Mouse (Mus musculus) forebrain, embryonic 16.5 days (tissue): ENCODE results near the gene Psmb2. TPM values are rescaled to one million over a fixed set of nuclear protein-coding genes. Genes with fewer than 3 reads are reported as not detected.
A peak's percentile ranks its signal among the peaks of the same experiment; 100 is the strongest.

ENCODE experiments used
- ATAC-seq: fragments of 200-750 bp; cut with Nextera tagmentation; 2 replicates; pipeline ENCODE4 v1.8.0; 2017; ENCODE audit warnings: mild to moderate bottlenecking, moderate library complexity
- H3K27ac ChIP-seq: fragments of 300-500 bp; sonication (generic); 2 replicates; pipeline ENCODE4 v1.5.1; 2014; ENCODE audit warnings: low read length, control low read depth
- H3K27me3 ChIP-seq: fragments of 300-500 bp; sonication (generic); replicated peaks from 2 replicates; pipeline ENCODE4 v1.6.1; 2014; ENCODE audit warnings: low read length; ENCODE audit not compliant: control insufficient read depth, insufficient read depth
- H3K36me3 ChIP-seq: fragments of 300-500 bp; sonication (generic); 2 replicates; pipeline ENCODE4 v1.6.1; 2014; ENCODE audit not compliant: control insufficient read depth, insufficient read depth
- H3K4me1 ChIP-seq: fragments of 300-500 bp; sonication (generic); replicated peaks from 2 replicates; pipeline ENCODE4 v1.6.1; 2014; ENCODE audit warnings: low read length; ENCODE audit not compliant: control insufficient read depth, insufficient read depth
- H3K4me2 ChIP-seq: fragments of 300-500 bp; sonication (generic); 2 replicates; pipeline ENCODE4 v1.6.1; 2014; ENCODE audit warnings: mild to moderate bottlenecking, low read length, control low read depth
- H3K4me3 ChIP-seq: fragments of 300-500 bp; sonication (generic); replicated peaks from 2 replicates; pipeline ENCODE4 v1.5.1; 2014; ENCODE audit warnings: mild to moderate bottlenecking, low read length, control low read depth
- H3K9ac ChIP-seq: fragments of 300-500 bp; sonication (generic); replicated peaks from 2 replicates; pipeline ENCODE4 v1.6.1; 2014; ENCODE audit warnings: low read depth, low read length, control low read depth
- H3K9me3 ChIP-seq: fragments of 300-500 bp; sonication (generic); 2 replicates; pipeline ENCODE4 v1.6.1; 2016; ENCODE audit warnings: low read length; ENCODE audit not compliant: control insufficient read depth
- WGBS: fragments of 180-500 bp; shearing (Covaris S2); extraction: QIAGEN DNeasy Blood & Tissue Kit; methylation state at CpG from one replicate; pipeline ENCODE4 v1.1.7; 2014; 5-methylcytosine and 5-hydroxymethylcytosine counted together
- polyA plus RNA-seq: library from polyadenylated mRNA; unstranded; fragments of >200 nt; fragmentation: Nextera tagmentation; extraction: Ambion mirVana; gene quantifications from 2 replicates; pipeline ENCODE4 v1.2.1, GENCODE M21; 2015

Psmb2 gene
- polyA plus RNA-seq, 1 experiment from 2014 or later: 432 TPM

- Histone ChIP-seq H3K9ac (no peak within 1 kb of the TSS), H3K4me1 (peaks cover 10% of the 10 kb centered on the region), H3K27me3 (peaks cover 67% of the 10 kb centered on the region), H3K9me3 (no peaks in the 10 kb centered on the region), H3K4me2 (peak within 1 kb of the TSS; percentile 34), H3K27ac (no peak within 1 kb of the TSS), H3K4me3 (peak within 1 kb of the TSS; percentile 23), H3K36me3 (no peaks in the 10 kb centered on the region)
- ATAC-seq: peak; percentile 59
- 1% methylated on average over 32 of the region's 32 CpGs for WGBS
Measured at GRCm38 (mm10) chr4:126736001-126736414, 58.6 kb downstream of the Psmb2 start, which contains the start of gene Tfap2e. Gene Tfap2e, minus strand, starts transcription at chr4:126736240.

- Histone ChIP-seq H3K4me3 (no peak overlapping the region), H3K9me3 (no peaks in the 10 kb centered on the region), H3K4me2 (no peak overlapping the region), H3K36me3 (peaks cover 11% of the 10 kb centered on the region), H3K27ac (no peak overlapping the region), H3K27me3 (peaks cover 36% of the 10 kb centered on the region), H3K9ac (no peak overlapping the region), H3K4me1 (peaks cover 12% of the 10 kb centered on the region)
- 18% methylated on average over 10 of the region's 10 CpGs for WGBS
- ATAC-seq: no peak
Measured at GRCm38 (mm10) chr4:126739966-126740676, 62.7 kb downstream of the Psmb2 start.

- peak; percentile 78 for ATAC-seq
- H3K4me3 ChIP-seq: no peak overlapping the region
- H3K9ac ChIP-seq: no peak overlapping the region
- no peak overlapping the region for H3K27ac ChIP-seq
- peaks cover 31% of the 10 kb centered on the region for H3K27me3 ChIP-seq
- no peak overlapping the region for H3K4me2 ChIP-seq
- H3K36me3 ChIP-seq: peaks cover 13% of the 10 kb centered on the region
- peaks cover 9% of the 10 kb centered on the region for H3K4me1 ChIP-seq
- no peaks in the 10 kb centered on the region for H3K9me3 ChIP-seq
- 5% methylated on average over 12 of the region's 12 CpGs for WGBS
Measured at GRCm38 (mm10) chr4:126741448-126741847, 64.0 kb downstream of the Psmb2 start.

DNA sequence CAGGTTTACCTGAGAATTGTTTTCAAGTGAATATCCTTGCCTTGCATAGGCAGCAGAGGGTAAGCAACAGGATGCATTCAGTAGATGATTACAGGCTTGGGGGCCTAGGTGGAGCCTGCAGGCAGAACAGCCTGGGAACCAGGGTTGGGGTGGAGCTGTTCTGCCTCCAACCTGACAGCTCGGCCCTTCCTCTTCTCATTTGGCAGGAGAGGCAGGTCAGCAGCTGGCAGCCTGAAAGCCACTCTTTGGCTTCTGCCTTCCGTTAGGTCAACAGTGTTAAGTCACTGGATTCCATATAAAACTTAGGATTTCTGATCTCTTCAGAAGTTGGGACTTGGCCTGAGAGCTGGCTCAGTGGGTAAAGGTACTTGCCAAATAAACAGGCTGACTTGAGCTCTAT, 65.5 kb downstream of the Psmb2 start:
- peaks cover 10% of the 10 kb centered on the region for H3K4me1 ChIP-seq
- no peak overlapping the region for H3K27ac ChIP-seq
- ATAC-seq: no peak
- WGBS: 42% methylated on average over 2 of the region's 2 CpGs
- H3K9me3 ChIP-seq: no peaks in the 10 kb centered on the region
- peaks cover 19% of the 10 kb centered on the region for H3K36me3 ChIP-seq
- peaks cover 17% of the 10 kb centered on the region for H3K27me3 ChIP-seq
- H3K4me3 ChIP-seq: no peak overlapping the region
- H3K4me2 ChIP-seq: no peak overlapping the region
- no peak overlapping the region for H3K9ac ChIP-seq

- Histone ChIP-seq H3K9me3 (no peaks in the 10 kb centered on the region), H3K4me2 (no peak overlapping the region), H3K27ac (no peak overlapping the region), H3K4me3 (no peak overlapping the region), H3K27me3 (peaks cover 11% of the 10 kb centered on the region), H3K4me1 (peaks cover 14% of the 10 kb centered on the region), H3K9ac (no peak overlapping the region), H3K36me3 (peaks cover 19% of the 10 kb centered on the region)
- 13% methylated on average over 11 of the region's 11 CpGs for WGBS
- ATAC-seq: no peak
Measured at GRCm38 (mm10) chr4:126743713-126744112, 66.3 kb downstream of the Psmb2 start.

GRCm38 (mm10) chr4:126744831-126745230, 67.4 kb downstream of the Psmb2 start:
- WGBS: 85% methylated on average over 14 of the region's 14 CpGs
- Histone ChIP-seq H3K36me3 (peaks cover 19% of the 10 kb centered on the region), H3K27me3 (peaks cover 4% of the 10 kb centered on the region; the same call in 1 of the 2 replicates)

GRCm38 (mm10) chr4:126745506-126746193, 68.2 kb downstream of the Psmb2 start:
- 28% methylated on average over 13 of the region's 13 CpGs for WGBS
- Histone ChIP-seq H3K36me3 (peaks cover 19% of the 10 kb centered on the region), H3K9ac (no peak overlapping the region), H3K27ac (no peak overlapping the region), H3K4me2 (no peak overlapping the region), H3K27me3 (0 out of 2 replicates have a peak, but pooled peaks cover 2% of the 10 kb centered on the region), H3K4me1 (peaks cover 33% of the 10 kb centered on the region), H3K9me3 (no peaks in the 10 kb centered on the region), H3K4me3 (no peak overlapping the region)
- peak; percentile 18 for ATAC-seq

More at GRCm38 (mm10) chr4:126744831-126745230, 67.4 kb downstream of the Psmb2 start:
- H3K4me2 ChIP-seq: no peak overlapping the region
- H3K9ac ChIP-seq: no peak overlapping the region
- H3K9me3 ChIP-seq: no peaks in the 10 kb centered on the region
- ATAC-seq: no peak
- H3K27ac ChIP-seq: no peak overlapping the region
- H3K4me3 ChIP-seq: no peak overlapping the region
- H3K4me1 ChIP-seq: peaks cover 25% of the 10 kb centered on the region

DNA sequence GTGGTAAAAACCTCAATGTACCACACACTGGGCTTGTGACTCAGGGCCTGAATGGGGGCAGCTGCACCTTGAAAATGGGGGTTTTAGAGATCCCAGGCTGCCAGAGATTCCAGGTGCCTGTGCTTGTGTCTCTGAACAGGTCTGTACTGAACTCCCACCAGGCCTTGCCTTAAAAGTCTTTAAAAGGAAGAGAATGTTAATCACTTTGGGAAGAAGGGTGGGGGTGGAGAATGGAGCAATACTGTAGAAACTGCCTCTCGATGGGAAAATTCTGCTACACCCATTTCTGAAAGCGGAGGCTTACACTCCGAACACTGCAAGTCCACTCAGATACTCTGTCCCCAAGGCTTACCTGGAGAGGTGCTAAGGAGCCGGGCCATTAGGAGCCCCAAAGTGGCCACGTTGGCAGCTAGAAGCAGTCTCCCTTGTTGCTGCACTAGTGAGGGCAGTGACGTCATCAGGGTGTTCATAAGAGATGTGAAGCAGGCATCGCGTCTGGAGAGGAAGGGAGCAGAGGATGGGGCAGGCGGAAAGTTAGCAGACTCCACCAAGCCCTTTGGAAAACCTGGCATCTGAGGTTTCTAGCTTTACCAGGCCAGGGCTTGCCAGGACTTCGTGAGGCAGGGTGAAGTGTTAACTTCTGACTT, 68.9 kb downstream of the Psmb2 start:
- Histone ChIP-seq H3K4me1 (peaks cover 40% of the 10 kb centered on the region), H3K4me3 (no peak overlapping the region), H3K9ac (no peak overlapping the region), H3K4me2 (no peak overlapping the region), H3K36me3 (peaks cover 19% of the 10 kb centered on the region), H3K27ac (no peak overlapping the region), H3K27me3 (no peaks in the 10 kb centered on the region), H3K9me3 (no peaks in the 10 kb centered on the region)
- WGBS: 73% methylated on average over 10 of the region's 10 CpGs
- ATAC-seq: no peak

GRCm38 (mm10) chr4:126748381-126748780, 71.0 kb downstream of the Psmb2 start:
- no peak for ATAC-seq
- no peak overlapping the region for H3K9ac ChIP-seq
- no peak overlapping the region for H3K4me3 ChIP-seq
- no peak overlapping the region for H3K4me2 ChIP-seq
- H3K27me3 ChIP-seq: no peaks in the 10 kb centered on the region
- H3K9me3 ChIP-seq: no peaks in the 10 kb centered on the region
- H3K4me1 ChIP-seq: peaks cover 50% of the 10 kb centered on the region
- WGBS: 87% methylated on average over 8 of the region's 8 CpGs
- no peak overlapping the region for H3K27ac ChIP-seq
- peaks cover 19% of the 10 kb centered on the region for H3K36me3 ChIP-seq
